Mouse (Mus musculus): ENCODE data around the gene Csrnp2.
A peak's percentile ranks its signal among the peaks of the same experiment; 100 is the strongest.
"Not testable (repeated sequence)": the region's sequence is repeated elsewhere in the genome, so short reads cannot be mapped to it uniquely, and the experiment has no call there.

Csrnp2 gene

DNA sequence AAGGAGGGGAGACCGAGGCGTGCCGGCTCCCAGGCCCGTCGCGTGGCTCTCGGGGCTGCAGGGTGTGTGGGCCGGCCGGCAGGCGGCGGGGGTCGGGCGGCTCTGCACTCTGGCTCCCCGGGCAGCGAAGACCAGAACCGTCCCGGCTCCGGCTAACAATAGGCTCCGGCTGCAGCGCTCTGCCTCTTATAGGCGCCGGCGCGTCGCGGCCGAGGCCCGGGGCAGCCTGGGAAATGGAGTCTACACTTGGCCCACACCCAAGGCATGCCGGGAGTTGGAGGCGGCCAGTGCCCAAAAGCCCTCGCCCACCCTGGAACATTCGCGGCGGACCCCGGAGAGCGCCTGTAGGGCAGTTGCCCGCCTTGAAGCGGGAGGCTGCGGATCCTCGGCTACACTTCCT, at the start of gene Csrnp2:
Csrnp2 (minus strand) TSS at position 387 of the 400 bp plus-strand sequence.
- DNase-seq (ENCODE audit: low read depth) = peak; percentile 87

DNA sequence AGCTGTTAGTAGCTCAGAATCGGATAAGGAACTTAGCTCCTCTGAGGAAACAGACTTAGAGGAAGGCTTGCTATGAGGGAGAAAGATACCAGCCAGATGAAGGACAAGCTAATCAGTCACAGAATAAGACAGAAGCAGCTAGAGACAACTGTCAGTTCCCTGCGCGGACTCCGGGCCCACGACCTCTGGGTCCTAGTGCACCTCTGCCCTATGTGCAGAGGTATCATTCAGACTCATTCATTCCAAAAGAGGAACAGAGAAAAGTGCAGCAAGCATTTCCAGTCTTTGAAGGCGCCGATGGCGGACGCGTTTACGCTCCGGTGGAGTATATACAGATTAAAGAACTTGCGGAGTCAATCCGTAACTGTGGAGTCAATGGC, 48.4 kb upstream of the Csrnp2 start:
- not testable (repeated sequence) for DNase-seq (ENCODE audit: low read depth)

DNA sequence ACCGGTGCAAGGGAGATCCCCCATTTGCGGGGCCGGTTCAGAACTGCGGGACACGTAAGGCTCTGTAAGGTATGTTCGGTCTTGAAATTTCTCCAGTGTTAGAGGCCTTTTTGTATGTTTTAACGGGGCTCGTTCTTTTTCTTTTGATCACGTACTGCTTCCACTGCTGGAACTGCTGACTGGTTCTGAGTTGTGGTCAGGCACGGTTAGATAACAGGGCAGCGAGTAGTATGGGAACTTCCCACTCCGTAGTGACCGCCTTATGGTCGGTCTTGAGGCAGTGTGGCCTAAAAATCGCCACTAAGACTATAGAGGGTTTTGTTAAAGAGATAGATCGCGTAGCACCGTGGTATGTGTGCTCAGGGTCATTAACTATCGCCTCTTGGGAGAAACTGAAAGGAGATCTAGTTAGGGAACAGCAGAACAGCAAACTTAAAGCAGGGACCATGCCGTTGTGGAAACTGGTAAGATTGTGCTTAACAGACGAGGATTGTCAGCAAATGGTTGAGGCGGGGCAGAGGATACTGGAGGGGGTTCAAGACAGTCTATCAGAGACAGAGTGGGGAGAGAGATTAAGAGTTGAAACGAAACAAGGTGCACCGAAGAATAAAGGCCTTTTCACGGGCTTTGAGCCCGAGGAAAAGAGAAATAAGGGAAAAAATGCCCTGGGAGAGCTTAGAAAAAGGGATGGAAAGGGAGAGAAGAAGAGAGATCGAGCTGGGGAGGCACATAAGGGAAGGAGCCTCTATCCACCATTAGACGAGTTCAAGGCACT, 47.8 kb upstream of the Csrnp2 start:
- DNase-seq (ENCODE audit: low read depth) = not testable (repeated sequence)

DNA sequence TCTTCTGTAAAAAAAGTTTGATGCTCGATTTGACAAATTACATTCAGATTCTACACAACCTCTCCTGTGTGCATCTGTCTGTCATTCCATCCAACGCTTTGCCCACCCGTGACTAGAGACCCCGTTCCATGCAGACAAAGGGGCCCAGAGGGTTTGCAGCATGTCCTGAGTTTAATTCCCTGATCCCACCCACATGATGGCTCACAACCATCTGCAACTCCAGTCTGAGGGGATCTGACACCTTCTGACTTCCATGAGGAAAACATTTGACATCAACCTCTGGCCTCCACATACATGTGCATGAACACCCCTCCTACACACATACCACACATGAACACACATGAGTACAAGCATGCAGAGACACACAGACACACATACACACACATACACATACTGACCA, 46.1 kb upstream of the Csrnp2 start:
- no peak for DNase-seq (ENCODE audit: low read depth)

DNA sequence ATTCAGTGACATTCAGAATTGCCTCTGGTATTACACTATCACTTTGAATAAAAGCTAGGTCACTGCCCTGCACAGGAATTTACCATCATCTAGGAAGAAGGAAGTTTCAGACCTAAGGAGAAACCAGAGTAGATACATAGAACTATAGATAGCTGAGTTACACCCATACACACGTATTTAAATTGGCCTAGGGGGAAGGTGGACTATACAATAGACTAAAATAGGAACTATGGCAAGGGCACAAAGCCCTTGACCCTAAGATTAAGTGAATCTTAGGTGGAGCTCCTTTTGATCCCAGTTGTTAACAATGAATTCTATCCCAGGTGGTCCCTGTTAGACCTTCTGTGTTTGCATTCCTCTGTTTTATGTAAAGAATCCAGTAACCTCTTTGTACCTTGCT, 45.7 kb upstream of the Csrnp2 start:
- DNase-seq (ENCODE audit: low read depth) = not testable (repeated sequence)

DNA sequence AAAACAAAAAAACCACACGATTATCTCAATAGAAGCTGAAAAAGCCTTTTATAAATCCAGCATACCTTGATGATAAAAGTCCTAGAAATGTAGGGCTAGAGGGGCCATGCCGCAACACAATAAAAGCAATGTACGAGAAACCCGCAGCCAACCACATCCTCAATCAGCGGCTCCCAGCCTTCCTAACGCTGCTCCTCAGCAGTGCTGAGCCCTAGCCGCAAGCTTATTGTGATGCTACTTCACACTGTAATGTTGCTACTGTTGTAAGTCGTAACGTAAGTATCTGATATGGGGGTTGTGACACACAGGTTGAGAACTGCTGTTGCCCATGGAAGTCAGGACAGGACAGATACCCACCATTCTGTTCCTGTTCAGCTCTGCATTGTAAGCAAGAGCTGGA, 44.1 kb upstream of the Csrnp2 start:
- no peak for DNase-seq (ENCODE audit: low read depth)

DNA sequence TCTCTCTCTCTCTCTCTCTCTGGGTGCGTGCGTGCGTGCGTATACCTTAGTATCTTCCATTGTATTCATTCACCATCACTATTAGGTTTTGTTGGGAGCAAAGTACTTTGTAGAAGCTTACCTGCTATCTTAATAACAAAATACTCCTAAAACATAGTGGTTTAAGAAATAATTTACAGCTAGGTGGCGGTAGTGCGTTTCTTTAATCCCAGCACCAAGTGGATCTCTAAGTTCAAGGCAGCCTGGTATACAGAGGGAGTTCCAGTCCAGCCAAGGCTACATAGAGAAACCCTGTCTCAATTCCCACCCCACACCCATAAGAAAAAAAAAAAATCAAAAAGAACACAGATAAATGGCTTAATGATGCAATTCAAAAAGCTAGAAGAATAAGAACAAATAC, 42.6 kb upstream of the Csrnp2 start:
- peak; percentile 86 for DNase-seq (ENCODE audit: low read depth)

DNA sequence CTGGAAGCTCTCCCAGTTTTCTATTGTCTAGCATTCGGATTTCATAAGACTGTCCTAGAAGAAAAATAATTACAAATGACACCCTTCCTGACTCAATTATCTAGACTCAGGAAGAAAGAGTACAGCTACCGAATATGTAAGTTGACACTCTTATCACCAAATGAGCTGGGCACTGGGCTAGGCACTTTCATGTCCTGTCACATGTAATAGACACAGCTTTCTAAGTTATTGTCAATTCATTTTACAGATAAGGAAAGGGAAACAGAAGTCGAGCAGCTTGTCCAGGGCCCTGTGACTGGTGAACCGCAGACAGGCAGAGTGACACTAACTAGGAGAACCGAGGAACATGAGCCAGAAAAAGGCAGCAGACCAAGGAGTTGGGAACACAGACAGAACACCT, 32.6 kb upstream of the Csrnp2 start:
- no peak for DNase-seq (ENCODE audit: low read depth)

DNA sequence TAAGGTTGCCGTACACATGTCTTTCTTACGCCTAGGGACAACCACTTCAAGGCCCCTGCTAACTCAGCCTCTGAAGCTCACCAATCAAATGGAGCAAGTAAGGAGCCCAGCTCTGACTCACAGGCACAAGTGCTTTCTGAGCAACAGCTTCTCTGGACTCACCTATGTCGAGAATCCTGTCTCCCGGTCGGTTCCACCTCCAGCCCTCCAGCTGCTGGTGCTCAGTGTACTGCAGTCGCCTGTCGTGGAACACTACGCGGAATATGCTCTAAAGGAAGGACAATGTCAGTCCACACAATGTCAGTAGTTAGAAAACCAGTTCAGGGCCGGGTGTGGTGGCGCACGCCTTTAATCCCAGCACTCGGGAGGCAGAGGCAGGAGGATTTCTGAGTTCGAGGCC, 30.1 kb upstream of the Csrnp2 start:
- DNase-seq (ENCODE audit: low read depth) = no peak

DNA sequence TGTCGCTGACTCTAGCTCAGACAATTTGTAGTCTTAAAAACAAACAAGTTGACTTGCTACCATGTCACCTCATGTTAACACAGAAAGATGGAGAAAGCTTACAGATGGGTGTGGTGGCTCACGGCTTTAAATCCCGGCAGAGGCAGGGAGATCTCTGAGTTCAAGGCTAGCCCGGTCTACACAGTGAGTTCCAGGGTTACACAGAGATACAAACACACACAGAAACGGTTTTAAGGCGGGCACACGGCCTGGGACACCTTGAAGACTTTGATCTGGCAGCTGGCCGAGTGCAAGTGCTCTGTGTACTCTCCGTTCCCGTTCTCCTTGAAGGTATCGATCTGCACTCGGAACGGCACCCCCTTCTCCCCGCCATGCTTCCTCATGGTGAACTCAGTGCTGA, 25.0 kb upstream of the Csrnp2 start:
- no peak for DNase-seq (ENCODE audit: low read depth)

DNA sequence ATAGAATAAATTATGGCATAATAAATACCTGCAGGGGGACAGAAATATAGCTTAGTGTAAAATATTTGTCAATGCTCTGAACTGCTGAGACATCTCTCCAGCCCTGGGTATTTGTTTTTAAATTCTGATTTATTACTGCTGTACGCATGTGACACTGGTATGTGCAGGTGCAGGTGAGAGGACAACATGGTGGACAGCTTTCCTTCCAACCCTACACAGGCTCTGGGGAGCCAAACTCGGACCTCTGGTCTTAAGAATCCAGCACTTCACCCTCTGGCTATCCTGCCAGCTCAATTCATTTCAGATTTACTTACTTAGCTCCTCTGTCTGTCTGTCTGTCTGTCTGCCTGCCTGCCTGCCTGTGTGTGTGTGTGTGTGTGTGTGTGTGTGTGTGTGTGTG, 19.8 kb upstream of the Csrnp2 start:
- DNase-seq (ENCODE audit: low read depth) = no peak

DNA sequence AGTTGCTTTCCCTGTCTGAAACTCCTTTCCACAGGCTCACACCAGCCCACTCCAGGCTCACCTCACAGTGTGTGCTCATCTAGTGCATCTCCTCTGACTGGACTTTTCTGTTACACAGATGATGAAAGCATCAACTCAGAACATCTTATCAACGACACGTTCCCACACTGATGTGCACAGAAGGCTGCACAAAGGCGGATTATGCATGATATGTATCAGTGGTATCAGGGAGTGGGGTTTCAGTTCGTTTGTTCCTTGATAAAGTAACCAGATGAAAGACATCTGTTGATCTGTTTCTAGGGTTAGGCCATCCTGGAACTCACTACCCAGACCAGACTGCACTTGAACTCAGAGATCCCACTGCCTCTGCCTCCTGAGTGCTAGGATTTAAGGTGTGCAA, 18.1 kb upstream of the Csrnp2 start:
- no peak for DNase-seq (ENCODE audit: low read depth)

DNA sequence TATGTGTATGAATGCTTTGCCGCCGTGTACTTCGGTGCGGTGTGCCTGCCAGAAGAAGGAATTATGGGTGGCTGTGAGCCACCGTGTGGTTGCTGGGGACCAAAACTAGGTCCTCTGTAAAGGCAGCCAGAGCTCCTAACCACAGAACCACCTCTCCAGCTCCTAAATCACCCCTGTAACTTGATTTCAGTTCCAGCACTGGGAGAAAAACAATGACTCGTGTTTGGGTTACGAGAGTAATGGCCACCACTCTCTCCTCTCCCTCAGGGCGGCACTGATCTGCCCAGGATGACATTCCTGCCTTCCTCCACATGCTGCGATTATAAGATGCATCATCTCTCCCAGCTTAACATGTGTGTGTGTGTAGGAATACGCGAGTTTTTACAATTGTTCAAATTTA, 14.8 kb upstream of the Csrnp2 start:
- no peak for DNase-seq (ENCODE audit: low read depth)

DNA sequence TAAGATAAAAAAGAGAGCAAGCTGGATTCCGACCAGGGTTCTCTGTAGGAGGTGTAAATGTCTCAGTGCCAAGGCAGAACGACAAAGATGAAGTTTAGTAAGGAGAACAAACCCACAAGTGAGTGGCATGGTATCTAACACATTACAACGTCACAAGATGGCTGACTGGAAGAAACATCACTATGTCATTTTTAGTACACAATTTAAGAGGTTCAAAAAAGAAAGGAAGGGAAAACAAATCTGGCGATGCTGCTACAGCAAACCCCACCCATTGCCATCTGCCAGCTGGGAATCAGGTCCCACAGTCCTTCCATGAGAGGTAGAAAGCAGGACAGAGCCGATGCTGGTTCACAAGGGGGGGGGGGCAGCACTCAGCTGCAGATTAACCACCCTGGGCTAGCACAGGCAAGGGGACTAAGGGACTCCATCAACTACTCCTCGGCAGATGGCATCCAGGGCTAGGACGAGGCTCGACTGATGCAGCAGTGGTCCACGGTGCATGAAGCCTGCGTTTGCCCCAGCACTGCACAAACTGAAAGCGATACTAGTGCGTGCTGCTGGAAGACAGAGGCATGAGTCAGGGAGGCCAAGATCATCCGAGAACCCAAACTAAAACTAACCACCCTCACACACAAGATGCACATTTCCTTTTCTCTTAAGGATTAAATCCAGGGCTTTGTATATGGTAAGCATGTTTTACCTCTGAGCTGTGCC, 13.3 kb upstream of the Csrnp2 start:
- peak; percentile 42 for DNase-seq (ENCODE audit: low read depth)

DNA sequence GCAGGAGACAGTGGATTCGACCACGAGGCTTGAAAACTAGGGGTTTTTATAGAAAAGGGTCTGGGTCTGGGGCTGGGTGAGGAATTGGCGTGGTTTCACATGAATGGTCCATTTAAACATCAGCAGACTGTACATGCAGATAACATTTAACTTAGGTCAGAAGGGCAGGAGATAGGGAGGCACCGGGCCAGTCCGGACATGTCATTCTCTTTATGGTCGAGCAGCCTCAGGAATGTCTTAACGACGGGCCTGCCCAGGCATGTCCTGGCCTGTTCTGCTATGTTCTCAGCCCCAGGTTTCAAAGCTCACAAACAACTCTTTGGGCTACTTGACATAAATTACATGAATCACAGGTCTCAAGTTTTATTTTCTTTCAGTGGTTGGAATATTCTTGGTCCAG, 4.2 kb upstream of the Csrnp2 start:
- not testable (repeated sequence) for DNase-seq (ENCODE audit: low read depth)

DNA sequence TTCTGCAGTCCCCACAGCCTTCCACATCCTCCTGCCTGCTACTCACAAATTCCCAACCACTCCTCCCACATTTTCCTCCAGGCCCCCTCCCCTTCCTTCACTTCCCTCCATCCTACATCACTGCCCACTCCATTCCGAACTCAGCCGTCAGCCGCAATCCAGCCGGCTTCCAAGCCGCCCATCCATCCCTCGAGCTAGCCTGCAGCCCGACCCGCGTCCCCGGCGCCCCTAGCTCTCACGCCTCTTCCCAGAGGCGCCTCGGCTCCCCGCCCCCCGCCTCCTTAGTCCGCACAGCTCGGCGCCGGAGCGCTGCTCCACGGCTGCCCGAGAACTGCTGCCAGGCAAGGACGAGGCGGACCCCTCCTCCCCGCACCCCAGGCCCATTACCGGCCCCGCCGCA, 641 bp downstream of the Csrnp2 start:
- DNase-seq (ENCODE audit: low read depth) = no peak

DNA sequence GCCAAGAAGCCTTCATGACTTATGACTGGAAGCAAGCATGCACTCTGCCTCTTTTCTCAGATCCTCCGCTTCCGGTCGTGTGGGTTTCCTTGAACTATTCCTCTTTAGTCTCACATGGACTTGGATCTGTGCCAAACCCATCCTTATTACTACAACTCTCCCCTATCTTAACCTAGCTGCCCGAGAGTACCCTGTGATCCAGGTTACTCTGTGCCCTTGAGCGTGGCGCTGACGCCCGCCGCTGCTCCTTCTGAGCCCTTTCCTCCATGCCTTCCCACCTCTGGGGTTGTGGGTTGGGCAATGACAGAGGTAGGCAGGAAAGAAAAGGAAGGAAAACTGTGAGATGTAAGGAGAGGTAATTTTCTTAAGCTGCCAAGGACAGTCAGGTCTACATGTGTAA, 3.3 kb downstream of the Csrnp2 start:
- DNase-seq (ENCODE audit: low read depth) = no peak

DNA sequence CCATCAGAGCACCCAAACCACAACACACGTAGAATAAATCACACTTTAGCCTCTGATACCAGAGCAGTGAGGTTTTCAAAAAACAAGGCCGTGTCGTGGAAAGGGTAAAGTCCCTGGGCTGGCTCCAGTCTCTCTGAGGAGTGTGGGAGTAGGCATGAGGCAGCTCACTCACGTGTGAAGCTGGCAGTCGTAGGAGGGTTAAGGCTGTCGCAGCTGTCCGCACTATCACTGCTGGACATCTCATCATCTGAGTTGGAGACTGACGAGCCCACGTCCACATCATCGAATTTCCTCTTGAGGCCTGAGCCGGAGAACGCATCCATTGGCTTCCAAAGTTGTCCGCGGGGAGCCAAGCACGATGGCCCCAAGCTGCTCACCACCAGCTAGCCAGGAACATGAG, 6.0 kb downstream of the Csrnp2 start:
- DNase-seq (ENCODE audit: low read depth) = no peak

DNA sequence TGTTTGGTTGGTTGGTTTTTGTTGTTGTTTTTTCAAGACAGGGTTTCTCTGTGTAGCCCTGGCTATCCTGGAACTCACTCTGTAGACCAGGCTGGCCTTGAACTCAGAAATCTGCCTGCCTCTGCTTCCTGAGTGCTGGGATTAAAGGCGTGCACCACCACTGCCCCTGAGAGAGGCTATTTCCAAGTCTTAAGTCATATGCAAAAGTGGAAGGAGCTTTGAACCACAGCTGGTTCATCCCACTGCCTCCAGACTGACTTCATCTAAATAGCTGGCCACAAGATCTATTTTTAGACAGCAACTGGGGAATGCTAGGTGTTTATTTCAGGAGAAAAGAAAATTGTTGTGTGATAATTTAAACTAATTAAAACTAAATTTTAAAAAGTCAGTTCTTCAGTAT, 7.0 kb downstream of the Csrnp2 start:
- not testable (repeated sequence) for DNase-seq (ENCODE audit: low read depth)

DNA sequence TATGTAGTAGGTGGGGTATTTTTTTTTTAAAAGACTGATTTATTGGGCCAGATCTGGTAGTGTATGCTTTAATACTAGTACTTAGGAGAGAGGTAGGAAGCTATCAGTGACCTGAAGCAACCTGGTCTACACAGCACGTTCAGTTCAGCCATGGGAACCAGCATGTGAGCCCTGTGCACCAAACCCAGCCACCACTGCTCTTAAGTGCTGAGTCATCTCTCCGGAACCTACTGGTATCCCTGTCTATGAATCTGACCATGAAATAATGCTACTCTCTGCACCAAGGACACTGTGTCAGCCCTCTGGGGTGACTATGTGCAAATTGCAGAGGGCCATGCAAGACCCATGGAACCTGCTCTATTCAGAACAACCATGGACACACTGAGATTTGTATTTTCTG, 8.2 kb downstream of the Csrnp2 start:
- no peak for DNase-seq (ENCODE audit: low read depth)

DNA sequence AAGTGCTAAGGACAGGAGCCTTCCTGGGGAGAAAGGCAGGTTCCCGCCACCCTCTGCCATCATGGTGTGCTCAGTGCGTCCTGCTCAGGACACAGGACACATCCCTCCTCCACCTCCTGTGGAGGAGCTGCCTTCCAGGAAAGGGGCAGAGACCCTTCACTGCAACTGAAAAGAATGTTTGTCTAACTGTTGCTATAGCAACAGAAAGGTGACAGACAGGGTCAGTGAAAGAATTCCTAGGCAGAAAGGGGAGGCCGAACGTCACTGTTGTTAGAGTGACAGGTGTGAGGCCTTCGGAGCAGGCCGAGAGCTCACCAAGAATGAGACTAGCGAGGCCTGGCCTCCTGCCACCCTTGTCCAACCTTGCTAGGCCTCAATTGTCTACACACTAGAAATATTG, 8.8 kb downstream of the Csrnp2 start:
- no peak for DNase-seq (ENCODE audit: low read depth)

DNA sequence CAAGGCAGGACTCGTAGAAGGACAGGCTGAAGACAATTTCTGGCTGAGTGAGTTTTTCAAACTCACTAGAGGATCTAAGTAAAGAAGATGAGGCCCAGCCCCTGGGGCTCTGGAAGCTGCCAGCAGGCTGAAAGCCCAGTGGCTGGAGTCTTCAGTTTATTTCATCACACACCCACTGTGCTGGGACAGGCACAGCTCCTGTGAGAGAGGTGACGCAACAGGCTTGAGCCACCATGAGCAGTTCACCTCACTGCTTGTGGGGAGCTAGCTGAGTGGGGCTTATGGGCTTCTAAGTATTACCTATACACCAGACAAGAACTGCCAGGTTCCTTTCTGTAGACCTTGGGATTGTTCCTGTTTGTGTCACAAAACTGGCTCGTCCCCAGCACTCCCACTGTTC, 9.7 kb downstream of the Csrnp2 start:
- no peak for DNase-seq (ENCODE audit: low read depth)

DNA sequence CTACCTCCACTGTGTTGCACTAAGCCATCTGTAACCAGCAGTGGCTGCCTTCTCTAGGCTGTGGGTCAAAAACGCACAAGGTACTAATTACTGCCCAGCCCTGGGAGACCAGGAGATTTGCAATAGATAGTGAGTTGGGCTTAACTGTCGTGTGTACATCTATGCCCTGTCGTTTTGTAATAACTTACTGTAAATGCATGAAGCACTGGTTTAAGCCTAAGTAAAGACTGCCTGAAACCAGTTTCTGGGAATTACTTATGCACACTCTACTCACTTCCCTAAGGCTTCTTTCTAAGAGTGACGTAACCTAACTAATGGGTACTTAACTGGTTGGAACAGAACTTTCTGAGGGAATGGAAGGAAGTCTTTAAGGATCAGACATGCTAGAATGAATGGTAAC, 16.4 kb downstream of the Csrnp2 start:
- DNase-seq (ENCODE audit: low read depth) = no peak

DNA sequence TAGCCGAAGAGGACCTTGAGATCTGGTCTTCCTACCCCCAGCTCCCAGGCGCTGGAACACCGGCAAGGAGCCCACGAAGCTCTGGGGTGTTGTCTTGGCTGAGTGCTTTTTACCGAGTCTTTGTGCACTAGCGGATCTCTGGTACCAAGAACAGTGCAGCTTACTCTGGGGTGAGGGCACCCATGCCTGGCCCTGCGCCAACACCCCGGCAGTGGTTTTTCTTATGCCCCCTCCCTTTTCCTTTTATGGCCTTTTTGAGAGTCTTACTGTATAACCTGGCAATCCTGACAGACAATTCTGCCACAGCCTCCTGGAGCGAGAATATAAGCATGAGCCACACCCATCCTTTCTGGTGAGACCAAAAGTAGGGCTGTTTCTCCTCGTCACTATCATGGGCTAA, 16.9 kb downstream of the Csrnp2 start:
- DNase-seq (ENCODE audit: low read depth) = no peak

Measured in induced T-regulatory cell, adult 2 months (primary cell).